Mouse (Mus musculus): ENCODE measurements around the gene Gm20671.
"Not testable (repeated sequence)": the region's sequence is repeated elsewhere in the genome, so short reads cannot be mapped to it uniquely, and the experiment has no call there.

The Gm20671 gene

GRCm38 (mm10) chr5:32827009-32827408, at the start of gene Gm20671:
Gene Gm20671, minus strand, starts transcription at chr5:32827109.
- DNase-seq (ENCODE audit: low spot score), result no peak

- no peak for DNase-seq (ENCODE audit: low spot score)
Observed at GRCm38 (mm10) chr5:32872346-32872745, 45.4 kb upstream of the Gm20671 start.

- DNase-seq (ENCODE audit: low spot score), result no peak
Observed at GRCm38 (mm10) chr5:32869389-32870024, 42.6 kb upstream of the Gm20671 start.

GRCm38 (mm10) chr5:32863253-32864228, 36.6 kb upstream of the Gm20671 start, which contains the start of gene Depdc5:
Gene Depdc5, plus strand, starts transcription at chr5:32863701.
- DNase-seq (ENCODE audit: low spot score), result peak; percentile 95

- DNase-seq (ENCODE audit: low spot score), result no peak
Observed at GRCm38 (mm10) chr5:32862469-32863132, 35.7 kb upstream of the Gm20671 start.

- no peak for DNase-seq (ENCODE audit: low spot score)
Observed at GRCm38 (mm10) chr5:32861082-32861481, 34.2 kb upstream of the Gm20671 start.

GRCm38 (mm10) chr5:32857781-32858220, 30.9 kb upstream of the Gm20671 start:
- peak; percentile 36 for DNase-seq (ENCODE audit: low spot score)

GRCm38 (mm10) chr5:32855274-32855673, 28.4 kb upstream of the Gm20671 start:
- DNase-seq (ENCODE audit: low spot score), result not testable (repeated sequence)

- no peak for DNase-seq (ENCODE audit: low spot score)
Observed at GRCm38 (mm10) chr5:32854818-32855217, 27.9 kb upstream of the Gm20671 start.

GRCm38 (mm10) chr5:32853731-32854507, 27.0 kb upstream of the Gm20671 start, which contains the start of gene Prr14l:
Gene Prr14l, minus strand, starts transcription at chr5:32854256.
- DNase-seq (ENCODE audit: low spot score), result peak; percentile 95

GRCm38 (mm10) chr5:32852026-32852425, 25.1 kb upstream of the Gm20671 start:
- DNase-seq (ENCODE audit: low spot score), result no peak

- not testable (repeated sequence) for DNase-seq (ENCODE audit: low spot score)
Observed at GRCm38 (mm10) chr5:32849580-32849979, 22.7 kb upstream of the Gm20671 start.

GRCm38 (mm10) chr5:32849178-32849577, 22.3 kb upstream of the Gm20671 start:
- no peak for DNase-seq (ENCODE audit: low spot score)

- DNase-seq (ENCODE audit: low spot score), result no peak
Observed at GRCm38 (mm10) chr5:32840029-32840428, 13.1 kb upstream of the Gm20671 start.

GRCm38 (mm10) chr5:32836976-32837375, 10.1 kb upstream of the Gm20671 start:
- no peak for DNase-seq (ENCODE audit: low spot score)

- DNase-seq (ENCODE audit: low spot score), result no peak
Observed at GRCm38 (mm10) chr5:32834497-32834896, 7.6 kb upstream of the Gm20671 start.

- no peak for DNase-seq (ENCODE audit: low spot score)
Observed at GRCm38 (mm10) chr5:32830054-32830453, 3.1 kb upstream of the Gm20671 start.

GRCm38 (mm10) chr5:32828766-32829165, 1.9 kb upstream of the Gm20671 start:
- DNase-seq (ENCODE audit: low spot score), result not testable (repeated sequence)

- no peak for DNase-seq (ENCODE audit: low spot score)
Observed at GRCm38 (mm10) chr5:32820471-32820870, 6.4 kb downstream of the Gm20671 start.

GRCm38 (mm10) chr5:32815396-32815795, 11.5 kb downstream of the Gm20671 start:
- DNase-seq (ENCODE audit: low spot score), result no peak

GRCm38 (mm10) chr5:32786454-32786853, 40.5 kb downstream of the Gm20671 start:
- DNase-seq (ENCODE audit: low spot score), result not testable (repeated sequence)

All from testis, postnatal 14 days (tissue).